Mouse (Mus musculus) myocyte (in vitro differentiated cells): ENCODE data around the gene Ddo. TPM values are rescaled to one million over a fixed set of nuclear protein-coding genes. Genes with fewer than 3 reads are reported as not detected.

ENCODE experiments used
- H3K27me3 ChIP-seq: one replicate; pipeline ENCODE4 v1.6.1; 2011; ENCODE audit not compliant: control insufficient read depth, insufficient read depth, insufficient read length
- H3K36me3 ChIP-seq: one replicate; pipeline ENCODE4 v1.6.1; 2011; ENCODE audit not compliant: control insufficient read depth, insufficient read depth
- H3K4me2 ChIP-seq: one replicate; pipeline ENCODE4 v1.6.1; 2011; ENCODE audit warnings: low read depth, control low read depth
- H3K4me3 ChIP-seq: one replicate; pipeline ENCODE4 v1.5.1; 2011; ENCODE audit warnings: mild to moderate bottlenecking, control low read depth, moderate library complexity
- H3K79me2 ChIP-seq: one replicate; pipeline ENCODE4 v1.6.1; 2011; ENCODE audit not compliant: control insufficient read depth, insufficient read depth
- H3ac ChIP-seq: one replicate; pipeline ENCODE4 v1.6.1; 2011; ENCODE audit not compliant: control insufficient read depth, insufficient read length
- CEBPB ChIP-seq: IDR thresholded peaks from 2 replicates; pipeline ENCODE4 v1.6.1; 2011; ENCODE audit warnings: mild to moderate bottlenecking, moderate library complexity; ENCODE audit not compliant: poor library complexity, insufficient read depth, severe bottlenecking
- E2F4 ChIP-seq: IDR thresholded peaks from one replicate; pipeline ENCODE4 v1.6.1; 2011; ENCODE audit warnings: mild to moderate bottlenecking, control low read depth, moderate library complexity; ENCODE audit not compliant: insufficient read depth
- MAX ChIP-seq: IDR thresholded peaks from one replicate; pipeline ENCODE4 v1.6.1; 2011; ENCODE audit warnings: low read depth, mild to moderate bottlenecking, control low read depth
- MYOD1 ChIP-seq, 3 experiments: IDR thresholded peaks; one replicate each; pipeline ENCODE4 v1.6.1; 2011; ENCODE audit warnings: control low read depth in 2 of 3, low read depth in 2 of 3, mild to moderate bottlenecking in 2 of 3, moderate library complexity in 1 of 3; ENCODE audit not compliant: insufficient read length in 2 of 3, control insufficient read depth in 1 of 3
- MYOG ChIP-seq, 3 experiments: IDR thresholded peaks; one replicate each; pipeline ENCODE4 v1.6.1; 2011; ENCODE audit warnings: control low read depth in 2 of 3, low read depth in 2 of 3, mild to moderate bottlenecking in 2 of 3; ENCODE audit not compliant: insufficient read length in 2 of 3, control insufficient read depth in 1 of 3, insufficient read depth in 1 of 3
- POLR2A ChIP-seq: IDR thresholded peaks from one replicate; pipeline ENCODE4 v1.6.1; 2011; ENCODE audit warnings: low read depth, mild to moderate bottlenecking, control low read depth, moderate library complexity; ENCODE audit not compliant: insufficient read length
- POLR2AphosphoS2 ChIP-seq: IDR thresholded peaks from one replicate; pipeline ENCODE4 v1.6.1; 2011; ENCODE audit warnings: low read depth, control low read depth; ENCODE audit not compliant: insufficient read length
- REST ChIP-seq: IDR thresholded peaks from one replicate; pipeline ENCODE4 v1.6.1; 2011; ENCODE audit warnings: mild to moderate bottlenecking, control low read depth, moderate library complexity; ENCODE audit not compliant: insufficient read depth, insufficient read length
- SRF ChIP-seq: IDR thresholded peaks from one replicate; pipeline ENCODE4 v1.6.1; 2011; ENCODE audit warnings: low read depth; ENCODE audit not compliant: control insufficient read depth, insufficient read length
- TCF12 ChIP-seq: IDR thresholded peaks from one replicate; pipeline ENCODE4 v1.6.1; 2011; ENCODE audit warnings: mild to moderate bottlenecking, control low read depth; ENCODE audit not compliant: poor library complexity, insufficient read depth, severe bottlenecking
- TCF3 ChIP-seq: IDR thresholded peaks from one replicate; pipeline ENCODE4 v1.6.1; 2011; ENCODE audit warnings: low read depth, control low read depth; ENCODE audit not compliant: insufficient read length
- USF1 ChIP-seq: IDR thresholded peaks from one replicate; pipeline ENCODE4 v1.6.1; 2011; ENCODE audit warnings: low read depth, mild to moderate bottlenecking, control low read depth, moderate library complexity
- polyA plus RNA-seq: library from polyadenylated mRNA; unstranded; fragments of >200 nt; fragmentation: generic; extraction: Trizol; gene quantifications from one replicate; pipeline ENCODE4 v1.2.1, GENCODE M21; 2012; ENCODE audit warnings: missing spikeins

Ddo gene
- 0.07 TPM for polyA plus RNA-seq

DNA sequence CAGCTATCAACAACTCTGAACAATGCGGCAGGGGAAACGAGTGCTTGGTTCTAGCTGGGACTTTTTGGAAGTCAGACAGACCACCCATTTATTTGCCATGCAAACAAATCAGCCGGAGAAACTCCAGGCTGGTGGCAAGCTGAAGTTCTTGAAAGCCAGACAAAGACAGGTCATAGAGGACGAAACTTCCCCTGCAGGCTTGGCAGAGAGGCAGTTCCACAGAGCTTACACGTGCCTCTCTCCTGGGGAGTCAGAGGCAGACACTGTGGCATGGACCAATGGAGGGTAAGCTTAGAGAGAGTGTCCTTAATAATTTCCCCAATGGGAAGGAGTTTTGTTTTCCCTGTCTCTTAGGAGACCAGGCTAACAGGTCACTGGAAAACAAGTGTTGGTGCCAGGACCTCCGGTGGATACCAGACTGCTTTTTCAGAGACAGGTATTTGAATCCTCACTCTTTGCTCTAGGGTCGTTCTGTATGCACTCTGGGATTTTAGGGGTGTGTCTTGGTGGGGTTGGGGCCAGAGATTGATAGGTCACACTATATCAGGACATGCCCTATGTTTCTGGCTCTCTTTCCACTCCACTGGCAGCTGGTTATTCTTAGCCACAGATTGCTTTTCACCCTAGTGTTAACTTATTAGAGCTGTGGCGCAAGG is at the start of gene Ddo:
Gene Ddo (plus strand): TSS at position 356 of the 656 bp plus-strand sequence.
- H3K4me2 ChIP-seq: no peak within 1 kb of the TSS
- H3K27me3 ChIP-seq: no peaks in the 10 kb centered on the region
- TF ChIP-seq TCF3 (no peak), SRF (no peak), CEBPB (no peak), MYOG (IDR thresholded peaks at IDR 0.05; ENCODE audit: control insufficient read depth in 1 of 3, insufficient read depth in 1 of 3, insufficient read length in 2 of 3, low read depth in 2 of 3) (no peak), MAX (no peak), POLR2AphosphoS2 (no peak), TCF12 (no peak), REST (no peak), USF1 (no peak), POLR2A (no peak), E2F4 (no peak), MYOD1 (IDR thresholded peaks at IDR 0.05; ENCODE audit: control insufficient read depth in 1 of 3, insufficient read length in 2 of 3, low read depth in 2 of 3) (no peak)
- no peak within 1 kb of the TSS for H3K4me3 ChIP-seq
- no peaks in the 10 kb centered on the region for H3K79me2 ChIP-seq
- H3K36me3 ChIP-seq: no peaks in the 10 kb centered on the region
- H3ac ChIP-seq: no peak within 1 kb of the TSS

DNA sequence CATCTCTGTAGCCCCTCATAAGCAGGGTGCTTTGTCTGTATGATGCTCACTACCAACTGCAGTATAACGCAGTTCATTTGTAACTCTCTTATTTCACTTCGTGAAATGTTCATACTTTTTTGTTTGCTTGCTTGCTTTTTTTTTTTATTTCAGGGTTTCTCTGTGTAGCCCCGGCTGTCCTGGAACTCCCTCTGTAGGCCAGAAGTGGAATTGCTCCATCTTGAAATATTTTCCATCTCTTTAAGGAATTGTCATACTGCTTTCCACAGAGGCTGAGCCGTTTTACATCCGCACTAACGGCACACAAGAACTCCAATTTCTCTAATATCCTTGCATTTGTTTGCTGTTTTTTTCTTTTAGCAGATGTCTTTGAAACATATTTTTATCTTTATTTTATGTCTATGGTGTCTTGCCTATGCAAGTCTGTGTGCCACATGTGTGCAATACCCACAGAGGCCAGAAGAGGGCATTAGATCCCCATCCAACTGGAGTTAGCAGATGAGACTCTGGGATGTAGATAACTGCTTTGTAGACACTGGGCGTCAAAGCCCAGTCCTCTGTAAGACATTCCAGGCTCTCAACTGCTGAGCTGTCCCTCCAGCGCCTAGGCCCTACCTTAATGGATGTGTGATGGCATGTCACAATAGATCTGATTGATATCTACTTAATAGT is 46.1 kb upstream of the Ddo start:
- H3K36me3 ChIP-seq: no peaks in the 10 kb centered on the region
- H3K4me2 ChIP-seq: no peak overlapping the region
- H3K4me3 ChIP-seq: no peak overlapping the region
- no peak for TF ChIP-seq TCF12
- TF ChIP-seq POLR2A: no peak
- no peak for TF ChIP-seq TCF3
- no peak for TF ChIP-seq E2F4
- TF ChIP-seq CEBPB: no peak
- no peak for TF ChIP-seq POLR2AphosphoS2
- TF ChIP-seq MAX: no peak
- no peak for TF ChIP-seq REST
- TF ChIP-seq MYOG (IDR thresholded peaks at IDR 0.05; ENCODE audit: control insufficient read depth in 1 of 3, insufficient read depth in 1 of 3, insufficient read length in 2 of 3, low read depth in 2 of 3): no peak
- no peak for TF ChIP-seq MYOD1 (IDR thresholded peaks at IDR 0.05; ENCODE audit: control insufficient read depth in 1 of 3, insufficient read length in 2 of 3, low read depth in 2 of 3)
- no peak for TF ChIP-seq SRF
- no peak for TF ChIP-seq USF1
- no peaks in the 10 kb centered on the region for H3K27me3 ChIP-seq
- no peak overlapping the region for H3ac ChIP-seq
- H3K79me2 ChIP-seq: no peaks in the 10 kb centered on the region

DNA sequence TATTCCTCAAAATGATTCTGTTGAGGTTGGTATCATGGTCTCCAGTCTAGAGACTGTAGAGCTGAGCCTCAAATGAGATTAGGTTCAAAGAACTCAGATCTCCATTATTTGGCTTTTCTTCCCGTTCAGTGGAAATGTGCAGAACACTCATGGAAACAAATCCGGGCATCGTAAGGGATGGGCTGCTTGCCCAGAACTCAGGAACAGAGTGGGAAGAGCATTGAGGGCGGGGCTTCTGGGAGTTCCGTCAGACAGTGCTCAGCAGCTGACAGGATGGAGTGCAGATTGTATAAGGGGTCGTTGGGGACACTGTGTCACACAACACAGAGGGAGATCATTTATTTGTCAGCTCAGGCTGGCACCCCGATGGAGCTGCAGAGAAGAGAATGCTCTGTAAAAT is 37.6 kb upstream of the Ddo start:
- Histone ChIP-seq H3K4me3 (no peak overlapping the region), H3K4me2 (no peak overlapping the region), H3ac (no peak overlapping the region), H3K36me3 (no peaks in the 10 kb centered on the region), H3K27me3 (no peaks in the 10 kb centered on the region), H3K79me2 (no peaks in the 10 kb centered on the region)
- TF ChIP-seq MAX (no peak), POLR2A (no peak), MYOG (IDR thresholded peaks at IDR 0.05; ENCODE audit: control insufficient read depth in 1 of 3, insufficient read depth in 1 of 3, insufficient read length in 2 of 3, low read depth in 2 of 3) (no peak), REST (no peak), TCF12 (no peak), SRF (no peak), USF1 (no peak), TCF3 (no peak), E2F4 (no peak), CEBPB (no peak), POLR2AphosphoS2 (no peak), MYOD1 (IDR thresholded peaks at IDR 0.05; ENCODE audit: control insufficient read depth in 1 of 3, insufficient read length in 2 of 3, low read depth in 2 of 3) (no peak)

DNA sequence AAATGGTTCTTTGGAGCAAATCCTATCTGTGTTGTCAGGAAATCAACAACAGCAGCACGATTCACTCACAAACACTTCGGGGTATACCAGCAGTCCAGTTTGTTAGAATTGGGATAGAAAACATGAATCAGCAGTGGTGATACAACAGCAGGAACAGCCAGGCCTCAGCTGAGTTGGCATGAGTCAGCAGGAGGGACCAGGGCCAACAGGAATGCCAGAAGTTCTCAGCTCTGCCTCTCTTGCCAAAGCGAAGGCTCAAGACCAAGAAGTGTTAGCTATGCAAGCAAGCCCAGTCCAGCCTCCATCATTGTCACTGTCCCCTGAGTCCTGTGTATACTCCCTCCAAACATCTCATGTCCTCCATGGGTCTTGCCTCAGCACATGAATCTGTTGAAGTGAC is 32.6 kb upstream of the Ddo start:
- Histone ChIP-seq H3K79me2 (no peaks in the 10 kb centered on the region), H3K27me3 (no peaks in the 10 kb centered on the region), H3K4me3 (no peak overlapping the region), H3ac (no peak overlapping the region), H3K4me2 (no peak overlapping the region), H3K36me3 (no peaks in the 10 kb centered on the region)
- no peak for TF ChIP-seq POLR2A
- no peak for TF ChIP-seq POLR2AphosphoS2
- no peak for TF ChIP-seq USF1
- TF ChIP-seq TCF12: no peak
